33 mouse cellular contexts compared by ENCODE assay signal in the genomic region with DNA sequence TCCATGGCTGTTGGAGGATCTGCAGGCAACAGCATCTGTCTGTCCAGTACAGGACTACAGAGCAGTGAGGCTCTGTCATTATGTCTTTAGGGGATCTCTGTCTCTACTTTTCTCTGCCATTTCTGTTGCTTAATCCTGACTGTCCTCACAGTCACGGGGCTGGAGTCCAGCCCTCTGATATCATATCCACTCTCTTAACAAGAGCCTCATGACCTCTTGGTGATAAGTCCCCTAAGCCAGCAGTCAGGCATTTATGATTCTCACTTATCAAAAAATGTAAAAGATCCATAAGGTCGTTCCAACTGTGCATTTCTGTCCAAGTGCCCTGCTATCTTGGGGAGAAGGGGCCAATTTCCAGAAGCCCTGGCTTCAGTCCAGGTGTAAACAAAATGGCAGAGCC. TPM values are rescaled to one million over a fixed set of nuclear protein-coding genes. Genes with fewer than 3 reads are reported as not detected.
A peak's percentile ranks its signal among the peaks of the same experiment; 100 is the strongest.
DNase-seq lines count a peak whose midpoint lies in the region; ATAC-seq and TF ChIP-seq lines count a peak whose summit lies in the region.
"Had no signal": no experiment of that assay in that cellular context is flagged by ENCODE, and none has a peak within 500 bp of the region (broad histone marks: within the 10 kb centered on the region; RNA-seq: fewer than 3 reads in every experiment).

No protein-coding gene starts in this region.

- DNase-seq in heart, adult 8-10 months (ENCODE audit: low spot score): peak; percentile 15
- no peak for DNase-seq in stomach, postnatal 0 days (ENCODE audit: low spot score)
- no peak for DNase-seq in spleen, postnatal 14 days (ENCODE audit: low spot score in 2 of 2)
- no peak for DNase-seq in spleen, adult 18-20 months
- DNase-seq: adrenal gland, adult 8-10 months; cerebellum, adult 9-10 months; cerebellum, postnatal 36 days; forebrain, postnatal 0 days; gastrocnemius, postnatal 14 days; kidney, adult 18-20 months; kidney, postnatal 36 days; liver, embryonic 13.5 days; lung, adult 2 months; lung, postnatal 10 days; retina, postnatal 1 day; right cerebral cortex, postnatal 14 days; thymus, postnatal 4 days had no signal

- no peak for ATAC-seq in heart, embryonic 12.5 days (ENCODE audit: insufficient number of reproducible peaks, low FRiP score)
- ATAC-seq in stomach, embryonic 16.5 days (ENCODE audit: insufficient read depth, low FRiP score): peak; percentile 29; the same call in 1 of the 2 replicates
- no peak for ATAC-seq in stomach, postnatal 0 days (ENCODE audit: low FRiP score, low TSS enrichment)
- ATAC-seq in intestine, embryonic 15.5 days: peak; percentile 70
- ATAC-seq: activated CD4-positive, CD25-positive, alpha-beta regulatory T cell, adult 4 months; forebrain, postnatal 0 days; midbrain, embryonic 15.5 days had no signal

- no peaks in the 10 kb centered on the region for H3K36me3 ChIP-seq in heart, embryonic 12.5 days
- no peaks in the 10 kb centered on the region for H3K36me3 ChIP-seq in stomach, embryonic 16.5 days (ENCODE audit: control insufficient read depth, insufficient read depth, low read length)
- no peaks in the 10 kb centered on the region for H3K36me3 ChIP-seq in stomach, postnatal 0 days (ENCODE audit: control insufficient read depth, insufficient read depth, low read length)
- no peaks in the 10 kb centered on the region for H3K36me3 ChIP-seq in intestine, embryonic 15.5 days
- no peaks in the 10 kb centered on the region for H3K36me3 ChIP-seq in small intestine, adult 2 months (ENCODE audit: control insufficient read depth, insufficient read depth, low read length)
- H3K36me3 ChIP-seq: embryonic facial prominence, embryonic 12.5 days; forebrain, embryonic 12.5 days; hindbrain, embryonic 13.5 days; kidney, embryonic 15.5 days; limb, embryonic 12.5 days; liver, embryonic 13.5 days; midbrain, embryonic 10.5 days; midbrain, embryonic 15.5 days; neural tube, embryonic 15.5 days had no signal

- 14% methylated on average over 2 of the region's 2 CpGs for WGBS in heart, embryonic 12.5 days
- 49% methylated on average over 2 of the region's 2 CpGs for WGBS in stomach, embryonic 16.5 days
- 42% methylated on average over 2 of the region's 2 CpGs for WGBS in stomach, postnatal 0 days
- WGBS in intestine, embryonic 15.5 days: 53% methylated on average over 2 of the region's 2 CpGs
- 28% methylated on average over 2 of the region's 2 CpGs for WGBS in small intestine, adult 2 months

- no peak for TF ChIP-seq CTCF in stomach, postnatal 0 days (IDR thresholded peaks at IDR 0.05; ENCODE audit: low read depth)
- no peak for TF ChIP-seq CTCF in small intestine, adult 2 months (IDR thresholded peaks at IDR 0.05; ENCODE audit: extremely low read depth, insufficient read length, insufficient replicate concordance, low read depth, low read length)

- 0 out of 2 replicates have a peak, but pooled peaks cover 8% of the 10 kb centered on the region for H3K9me3 ChIP-seq in heart, embryonic 12.5 days (replicated peaks)
- H3K9me3 ChIP-seq in stomach, embryonic 16.5 days (replicated peaks; ENCODE audit: control insufficient read depth, low read length): no peaks in the 10 kb centered on the region
- H3K9me3 ChIP-seq in stomach, postnatal 0 days (ENCODE audit: control insufficient read depth, low read length): no peaks in the 10 kb centered on the region
- no peaks in the 10 kb centered on the region for H3K9me3 ChIP-seq in intestine, embryonic 15.5 days
- H3K9me3 ChIP-seq: embryonic facial prominence, embryonic 12.5 days; forebrain, embryonic 12.5 days; hindbrain, embryonic 13.5 days; kidney, embryonic 15.5 days; liver, embryonic 13.5 days; midbrain, embryonic 15.5 days; neural tube, embryonic 15.5 days had no signal

- no peak overlapping the region for H3K27ac ChIP-seq in heart, embryonic 12.5 days (ENCODE audit: poor library complexity, severe bottlenecking)
- H3K27ac ChIP-seq in stomach, embryonic 16.5 days (ENCODE audit: low read length): no peak overlapping the region
- H3K27ac ChIP-seq in stomach, postnatal 0 days (replicated peaks): no peak overlapping the region
- no peak overlapping the region for H3K27ac ChIP-seq in intestine, embryonic 15.5 days
- H3K27ac ChIP-seq in small intestine, adult 2 months (ENCODE audit: insufficient read depth, low read depth, low read length): peak overlapping the region; percentile 88
- H3K27ac ChIP-seq: embryonic facial prominence, embryonic 12.5 days; forebrain, embryonic 12.5 days; hindbrain, embryonic 13.5 days; kidney, embryonic 15.5 days; layer of hippocampus, adult 2 months; left cerebral cortex, adult 2 months; limb, embryonic 12.5 days; liver, embryonic 13.5 days; macrophage; midbrain, embryonic 10.5 days; midbrain, embryonic 15.5 days; neural tube, embryonic 15.5 days had no signal

- H3K9ac ChIP-seq in heart, embryonic 12.5 days: no peak overlapping the region
- no peak overlapping the region for H3K9ac ChIP-seq in stomach, embryonic 16.5 days (ENCODE audit: low read length)
- H3K9ac ChIP-seq in stomach, postnatal 0 days (ENCODE audit: low read length): no peak overlapping the region
- no peak overlapping the region for H3K9ac ChIP-seq in intestine, embryonic 15.5 days
- H3K9ac ChIP-seq: embryonic facial prominence, embryonic 12.5 days; forebrain, embryonic 12.5 days; forebrain, postnatal 0 days; hindbrain, embryonic 13.5 days; kidney, embryonic 15.5 days; limb, embryonic 12.5 days; liver, embryonic 13.5 days; midbrain, embryonic 15.5 days; neural tube, embryonic 15.5 days had no signal

- no peak overlapping the region for H3K4me3 ChIP-seq in heart, embryonic 12.5 days
- no peak overlapping the region for H3K4me3 ChIP-seq in stomach, embryonic 16.5 days (replicated peaks; ENCODE audit: low read length)
- no peak overlapping the region for H3K4me3 ChIP-seq in stomach, postnatal 0 days (ENCODE audit: low read depth, low read length)
- H3K4me3 ChIP-seq in intestine, embryonic 15.5 days (replicated peaks): no peak overlapping the region
- H3K4me3 ChIP-seq in small intestine, adult 2 months (ENCODE audit: low read depth, low read length): no peak overlapping the region
- H3K4me3 ChIP-seq: embryonic facial prominence, embryonic 12.5 days; forebrain, embryonic 12.5 days; hindbrain, embryonic 13.5 days; kidney, embryonic 15.5 days; layer of hippocampus, adult 2 months; left cerebral cortex, adult 2 months; limb, embryonic 12.5 days; liver, embryonic 13.5 days; midbrain, embryonic 10.5 days; midbrain, embryonic 15.5 days; neural tube, embryonic 15.5 days had no signal

- no peak for TF ChIP-seq EP300 in stomach, postnatal 0 days (optimal IDR thresholded peaks at IDR 0.05)

- TF ChIP-seq POLR2A in small intestine, adult 2 months (IDR thresholded peaks at IDR 0.05; ENCODE audit: low read depth, low read length): no peak

- no peaks in the 10 kb centered on the region for H3K27me3 ChIP-seq in heart, embryonic 12.5 days (replicated peaks)
- H3K27me3 ChIP-seq in stomach, embryonic 16.5 days (ENCODE audit: control insufficient read depth, insufficient read depth, low read length): no peaks in the 10 kb centered on the region
- H3K27me3 ChIP-seq in stomach, postnatal 0 days (ENCODE audit: control insufficient read depth, insufficient read depth, low read length): no peaks in the 10 kb centered on the region
- H3K27me3 ChIP-seq in intestine, embryonic 15.5 days (replicated peaks): no peaks in the 10 kb centered on the region
- H3K27me3 ChIP-seq in small intestine, adult 2 months (ENCODE audit: control insufficient read depth, insufficient read depth, low read length): no peaks in the 10 kb centered on the region
- H3K27me3 ChIP-seq: embryonic facial prominence, embryonic 12.5 days; forebrain, embryonic 12.5 days; hindbrain, embryonic 13.5 days; kidney, embryonic 15.5 days; limb, embryonic 12.5 days; liver, embryonic 13.5 days; midbrain, embryonic 15.5 days; neural tube, embryonic 15.5 days had no signal

- no peak overlapping the region for H3K4me2 ChIP-seq in heart, embryonic 12.5 days
- no peak overlapping the region for H3K4me2 ChIP-seq in stomach, embryonic 16.5 days (ENCODE audit: low read depth, low read length)
- no peak overlapping the region for H3K4me2 ChIP-seq in stomach, postnatal 0 days (replicated peaks; ENCODE audit: low read depth)
- no peak overlapping the region for H3K4me2 ChIP-seq in intestine, embryonic 15.5 days (replicated peaks)
- H3K4me2 ChIP-seq: embryonic facial prominence, embryonic 12.5 days; forebrain, embryonic 12.5 days; hindbrain, embryonic 13.5 days; kidney, embryonic 15.5 days; limb, embryonic 12.5 days; liver, embryonic 13.5 days; midbrain, embryonic 15.5 days; neural tube, embryonic 15.5 days had no signal

- H3K4me1 ChIP-seq in heart, embryonic 12.5 days (replicated peaks): peaks cover 8% of the 10 kb centered on the region
- no peaks in the 10 kb centered on the region for H3K4me1 ChIP-seq in stomach, embryonic 16.5 days (ENCODE audit: control insufficient read depth, insufficient read depth, low read length)
- no peaks in the 10 kb centered on the region for H3K4me1 ChIP-seq in stomach, postnatal 0 days (replicated peaks; ENCODE audit: control insufficient read depth, insufficient read depth)
- H3K4me1 ChIP-seq in intestine, embryonic 15.5 days (replicated peaks): no peaks in the 10 kb centered on the region
- H3K4me1 ChIP-seq in small intestine, adult 2 months (ENCODE audit: control insufficient read depth, insufficient read depth, insufficient read length, low read length): peaks cover 21% of the 10 kb centered on the region; the same call in 1 of the 2 replicates
- H3K4me1 ChIP-seq: embryonic facial prominence, embryonic 12.5 days; forebrain, embryonic 12.5 days; hindbrain, embryonic 13.5 days; kidney, embryonic 15.5 days; limb, embryonic 12.5 days; midbrain, embryonic 10.5 days; midbrain, embryonic 15.5 days; neural tube, embryonic 15.5 days had no signal

RNA-seq across cellular contexts. Expression of a gene that starts 17.3 kb away (rescaled TPM):
- total RNA-seq in heart, adult 8-10 months (2022): 10 to 100 TPM; 33.9 to 36.7 (median 34.6) TPM
- polyA plus RNA-seq in heart, embryonic 12.5 days (2016; fragmentation: Nextera tagmentation; extraction: Ambion mirVana): 56.4 and 59.2 TPM in 2 replicates
- 28.6 and 36.4 TPM in 2 replicates for polyA plus RNA-seq in stomach, embryonic 16.5 days (2015; fragmentation: Nextera tagmentation; extraction: Ambion mirVana)
- polyA plus RNA-seq in stomach, postnatal 0 days (2015; fragmentation: Nextera tagmentation; extraction: Ambion mirVana): 31.2 and 32.5 TPM in 2 replicates
- 56.2 and 60.8 TPM in 2 replicates for polyA plus RNA-seq in intestine, embryonic 15.5 days (2015; fragmentation: Nextera tagmentation; extraction: Ambion mirVana)
- polyA plus RNA-seq in small intestine, adult 2 months (2012; rRNA removed): 11.3 and 16.7 TPM in 2 replicates

Comparison
In these comparisons a context has a peak if more than half of its experiments do, and no peak if none do; other contexts are left out.
1. ATAC-seq: peak in stomach, embryonic 16.5 days (single experiment) and intestine, embryonic 15.5 days (single experiment); none in heart, embryonic 12.5 days (single experiment) and stomach, postnatal 0 days (single experiment).